Mouse (Mus musculus) limb, embryonic 15.5 days (tissue): ENCODE data around the gene Abhd18. TPM values are rescaled to one million over a fixed set of nuclear protein-coding genes. Genes with fewer than 3 reads are reported as not detected.
"Not testable (repeated sequence)": the region's sequence is repeated elsewhere in the genome, so short reads cannot be mapped to it uniquely, and the experiment has no call there.

ENCODE experiments used
- ATAC-seq: fragments of 200-750 bp; cut with Nextera tagmentation; 2 replicates; pipeline ENCODE4 v1.8.0; 2017; ENCODE audit warnings: low read depth, moderate TSS enrichment; ENCODE audit not compliant: insufficient number of reproducible peaks, low FRiP score, low TSS enrichment
- H3K27ac ChIP-seq: fragments of 300-500 bp; sonication (generic); 2 replicates; pipeline ENCODE4 v1.5.1; 2015; ENCODE audit warnings: moderate library complexity, mild to moderate bottlenecking, inconsistent platforms
- H3K27me3 ChIP-seq: fragments of 300-500 bp; sonication (generic); 2 replicates; pipeline ENCODE4 v1.6.1; 2015; ENCODE audit warnings: inconsistent platforms
- H3K36me3 ChIP-seq: fragments of 300-500 bp; sonication (generic); 2 replicates; pipeline ENCODE4 v1.6.1; 2015; ENCODE audit warnings: inconsistent platforms
- H3K4me1 ChIP-seq: fragments of 300-500 bp; sonication (generic); 2 replicates; pipeline ENCODE4 v1.6.1; 2015; ENCODE audit warnings: inconsistent platforms
- H3K4me2 ChIP-seq: fragments of 300-500 bp; sonication (generic); 2 replicates; pipeline ENCODE4 v1.6.1; 2015; ENCODE audit warnings: mild to moderate bottlenecking, inconsistent platforms
- H3K4me3 ChIP-seq: fragments of 300-500 bp; sonication (generic); 2 replicates; pipeline ENCODE4 v1.5.1; 2015; ENCODE audit warnings: mild to moderate bottlenecking, inconsistent platforms
- H3K9ac ChIP-seq: fragments of 300-500 bp; sonication (generic); 2 replicates; pipeline ENCODE4 v1.6.1; 2015; ENCODE audit warnings: inconsistent platforms
- H3K9me3 ChIP-seq: fragments of 300-500 bp; sonication (generic); 2 replicates; pipeline ENCODE4 v1.6.1; 2016; ENCODE audit warnings: inconsistent platforms
- WGBS: fragments of 180-500 bp; shearing (Covaris S2); methylation state at CpG from one replicate; pipeline ENCODE4 v1.1.7; 2015; 5-methylcytosine and 5-hydroxymethylcytosine counted together
- polyA plus RNA-seq: library from polyadenylated mRNA; unstranded; fragments of >200 nt; fragmentation: Nextera tagmentation; extraction: Ambion mirVana; gene quantifications from 2 replicates; pipeline ENCODE4 v1.2.1, GENCODE M21; 2015

The Abhd18 gene
- polyA plus RNA-seq, 1 experiment from 2014 or later = 9.3 TPM

DNA sequence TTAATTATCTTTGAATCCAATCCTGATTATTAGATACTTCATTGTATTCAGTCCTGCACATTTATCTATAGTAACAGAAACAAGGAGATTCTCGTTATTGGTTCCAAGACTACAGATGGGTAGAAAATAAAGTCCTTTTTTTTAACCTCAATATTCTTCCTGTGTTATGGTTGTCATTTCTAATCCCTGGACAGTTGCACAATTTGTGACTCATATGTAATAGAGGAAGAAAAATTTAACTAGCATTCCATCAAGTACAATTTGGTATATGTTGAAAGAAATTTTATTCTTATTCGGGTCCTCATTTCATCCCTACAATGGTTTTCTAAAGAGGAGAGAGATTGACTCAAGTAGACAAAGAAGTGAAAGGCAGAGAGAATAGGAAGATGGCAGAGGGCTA is 1.2 kb downstream of the Abhd18 start:
- H3K9ac ChIP-seq, H3K4me1 ChIP-seq, H3K4me3 ChIP-seq, ATAC-seq, H3K4me2 ChIP-seq, H3K36me3 ChIP-seq, H3K9me3 ChIP-seq, H3K27me3 ChIP-seq, H3K27ac ChIP-seq: not testable (repeated sequence)
- WGBS = 96% methylated on average over 2 of the region's 2 CpGs

DNA sequence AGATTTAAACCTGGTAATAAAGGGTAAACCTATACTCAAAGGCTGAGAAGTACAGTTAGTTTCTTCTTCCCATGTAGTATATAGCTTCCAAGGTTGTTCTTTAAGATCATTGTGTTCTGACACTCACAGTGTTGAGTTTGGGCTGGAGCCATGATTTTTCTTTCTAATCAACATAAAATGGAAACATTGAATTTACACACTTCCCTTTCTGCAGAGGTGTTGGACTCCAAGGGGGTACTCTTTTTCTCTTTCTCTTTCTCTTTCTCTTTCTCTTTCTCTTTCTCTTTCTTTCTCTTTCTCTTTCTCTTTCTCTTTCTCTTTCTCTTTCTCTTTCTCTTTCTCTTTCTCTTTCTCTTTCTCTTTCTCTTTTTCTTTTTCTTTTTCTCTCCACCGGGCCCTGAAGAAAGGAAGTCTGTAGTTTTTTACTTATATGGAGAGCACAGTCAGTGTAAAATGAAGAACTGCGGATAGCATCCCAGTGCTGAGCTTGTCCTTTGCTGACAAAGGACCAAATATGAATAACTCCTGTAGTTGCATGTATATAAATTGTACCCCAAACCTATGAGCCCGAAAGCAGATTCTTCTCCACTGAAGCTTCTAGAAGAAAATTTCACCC is 6.5 kb downstream of the Abhd18 start:
- H3K4me2 ChIP-seq, H3K9me3 ChIP-seq, H3K4me1 ChIP-seq, H3K27ac ChIP-seq, H3K9ac ChIP-seq, ATAC-seq, H3K27me3 ChIP-seq, H3K4me3 ChIP-seq, H3K36me3 ChIP-seq: not testable (repeated sequence)
- 90% methylated on average over 3 of the region's 3 CpGs for WGBS

DNA sequence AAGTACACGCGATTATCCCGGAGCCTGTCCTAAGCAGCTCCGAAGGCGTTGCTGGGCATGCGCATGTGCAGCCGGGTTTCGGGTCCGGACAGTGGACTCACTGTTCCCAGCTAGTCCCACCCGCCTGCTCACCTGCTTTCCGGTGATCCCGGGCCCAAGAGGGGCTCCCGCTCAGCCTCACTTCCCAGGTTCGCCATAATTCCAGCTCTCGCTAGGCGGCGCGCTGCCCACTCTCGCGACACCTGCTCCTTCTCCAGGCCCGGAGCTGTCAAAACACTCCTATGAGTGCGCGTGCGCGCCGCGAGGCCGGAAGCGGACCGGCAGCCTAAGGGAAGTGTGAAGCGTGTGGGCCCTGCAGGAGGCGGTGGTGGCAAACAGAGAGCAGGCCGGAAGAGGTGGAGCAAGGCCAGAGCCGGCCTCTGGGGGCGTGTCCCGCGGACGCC is 47.1 kb downstream of the Abhd18 start:
- H3K36me3 ChIP-seq, H3K4me1 ChIP-seq, H3K27me3 ChIP-seq, H3K9me3 ChIP-seq: not testable (repeated sequence)
- peak overlapping the region; percentile 48 for H3K4me2 ChIP-seq
- under 1% methylated on average over 38 of the region's 38 CpGs for WGBS
- peak; percentile 99 for ATAC-seq
- H3K27ac ChIP-seq = peak overlapping the region; percentile 75
- peak overlapping the region; percentile 54 for H3K4me3 ChIP-seq
- peak overlapping the region; percentile 42 for H3K9ac ChIP-seq

DNA sequence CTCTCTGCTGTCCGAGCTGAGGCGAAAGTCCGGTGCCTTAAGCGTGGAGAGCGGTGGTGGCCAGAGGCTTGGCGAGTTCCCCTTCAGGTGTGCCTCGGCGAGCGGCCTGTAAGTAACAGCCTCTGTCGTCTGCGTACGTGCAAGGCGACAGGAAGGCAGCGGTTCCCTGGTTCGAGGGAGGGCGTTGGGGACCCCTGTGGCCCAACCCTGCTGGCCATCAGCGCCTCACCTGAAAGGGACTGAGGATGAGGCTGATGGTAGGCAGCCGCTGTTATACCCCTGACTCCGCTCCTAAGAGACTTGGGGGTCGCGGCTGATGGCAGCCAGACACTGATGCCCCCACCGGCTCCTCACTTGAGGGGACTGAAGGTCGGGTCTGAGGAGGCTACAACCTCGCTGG is 47.6 kb downstream of the Abhd18 start:
- Histone ChIP-seq H3K27ac (peak overlapping the region; percentile 12), H3K4me2 (peak overlapping the region; percentile 71), H3K9ac (peak overlapping the region; percentile 47), H3K4me3 (peak overlapping the region; percentile 54)
- not testable (repeated sequence) for H3K36me3 ChIP-seq, H3K27me3 ChIP-seq, H3K4me1 ChIP-seq, ATAC-seq, H3K9me3 ChIP-seq
- WGBS = 2% methylated on average over 22 of the region's 24 CpGs

DNA sequence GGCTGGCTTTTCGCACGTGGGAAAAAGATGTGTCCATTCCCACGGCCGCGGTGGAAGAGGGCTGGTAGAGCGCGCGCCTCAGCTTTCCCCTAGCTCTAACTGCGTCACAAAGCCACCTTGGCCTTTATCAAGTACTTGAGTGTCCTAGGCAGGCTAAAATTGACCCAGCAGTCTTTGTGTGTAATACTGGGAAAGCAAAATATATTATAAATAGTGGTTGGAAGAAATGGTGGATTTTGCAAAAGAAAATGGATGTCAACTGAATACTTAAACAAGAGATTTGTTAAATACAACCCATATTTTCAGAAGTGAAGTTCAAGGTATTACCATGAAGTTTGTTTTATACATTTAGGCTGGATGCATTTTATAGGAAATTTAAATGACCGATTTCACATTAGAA is 55.7 kb downstream of the Abhd18 start, which contains the start of gene 1700034I23Rik:
Gene 1700034I23Rik, minus strand, starts transcription at position 101 of the 400 bp plus-strand sequence.
- not testable (repeated sequence) for H3K36me3 ChIP-seq, H3K4me3 ChIP-seq, H3K27ac ChIP-seq, H3K27me3 ChIP-seq, ATAC-seq, H3K9me3 ChIP-seq, H3K9ac ChIP-seq, H3K4me2 ChIP-seq, H3K4me1 ChIP-seq
- WGBS = 96% methylated on average over 8 of the region's 10 CpGs

DNA sequence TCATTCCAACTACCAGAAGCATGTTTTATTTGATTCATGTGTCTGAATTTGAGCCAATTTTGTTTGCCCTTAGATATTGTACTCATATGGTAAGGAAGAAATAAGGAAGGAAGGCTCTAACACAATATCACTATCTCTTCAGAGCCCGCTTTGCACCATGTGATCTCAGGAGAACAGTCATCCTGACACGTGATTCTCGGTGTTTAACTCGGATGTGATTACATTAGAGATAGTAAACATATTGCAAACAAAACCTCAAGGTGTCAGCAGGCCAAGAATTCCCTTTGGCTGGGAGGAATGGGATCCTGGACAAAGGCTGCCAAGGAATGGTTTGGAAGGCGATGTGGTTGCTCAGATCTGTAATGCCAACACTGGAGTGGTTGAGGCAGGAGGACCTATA is 91.4 kb downstream of the Abhd18 start:
- H3K36me3 ChIP-seq = peaks cover 9% of the 10 kb centered on the region
- no peak overlapping the region for H3K4me2 ChIP-seq
- no peaks in the 10 kb centered on the region for H3K9me3 ChIP-seq
- no peak for ATAC-seq
- no peak overlapping the region for H3K4me3 ChIP-seq
- no peaks in the 10 kb centered on the region for H3K4me1 ChIP-seq
- H3K27me3 ChIP-seq = no peaks in the 10 kb centered on the region
- no peak overlapping the region for H3K27ac ChIP-seq
- no peak overlapping the region for H3K9ac ChIP-seq
- 87% methylated on average over 5 of the region's 5 CpGs for WGBS

DNA sequence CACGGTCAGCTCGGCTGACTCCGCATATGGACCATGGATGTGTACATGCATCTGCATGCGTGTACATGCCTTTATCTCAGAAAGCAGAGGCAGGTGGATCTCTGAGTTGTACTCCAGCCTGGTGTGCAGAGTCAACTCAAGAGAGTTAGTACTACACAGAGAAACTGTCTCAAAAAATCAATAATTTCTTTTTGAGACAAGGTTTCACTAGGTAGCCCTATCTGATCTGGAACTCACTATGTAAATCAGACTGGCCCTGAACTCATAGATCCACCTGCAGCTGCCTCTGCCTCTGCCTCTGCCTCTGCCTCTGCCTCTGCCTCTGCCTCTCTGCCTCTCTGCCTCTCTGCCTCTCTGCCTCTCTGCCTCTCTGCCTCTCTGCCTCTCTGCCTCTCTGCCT is 91.8 kb downstream of the Abhd18 start:
- WGBS = 99% methylated on average over 4 of the region's 4 CpGs
- Histone ChIP-seq H3K27ac (no peak overlapping the region), H3K27me3 (no peaks in the 10 kb centered on the region), H3K4me2 (no peak overlapping the region), H3K4me1 (no peaks in the 10 kb centered on the region), H3K9me3 (no peaks in the 10 kb centered on the region), H3K36me3 (peaks cover 7% of the 10 kb centered on the region), H3K9ac (no peak overlapping the region), H3K4me3 (no peak overlapping the region)
- no peak for ATAC-seq

DNA sequence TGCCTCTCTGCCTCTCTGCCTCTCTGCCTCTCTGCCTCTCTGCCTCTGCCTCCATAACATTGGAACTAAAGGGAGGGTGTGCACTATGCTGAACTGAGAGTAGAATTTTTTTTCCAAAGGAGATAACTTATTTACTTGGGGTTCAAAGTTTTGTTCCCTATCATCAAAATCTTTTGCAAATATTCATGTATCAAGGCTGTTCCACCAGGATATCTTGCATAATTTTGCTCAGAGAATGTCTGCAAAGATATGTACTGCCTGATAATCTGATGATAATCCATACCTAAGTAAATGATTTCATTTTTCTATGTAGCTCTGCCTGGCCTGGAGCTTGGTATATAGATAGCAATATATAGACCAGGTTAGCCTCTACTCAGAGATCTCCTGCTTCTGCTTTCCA is 92.2 kb downstream of the Abhd18 start:
- no peak overlapping the region for H3K4me3 ChIP-seq
- no peaks in the 10 kb centered on the region for H3K4me1 ChIP-seq
- H3K27me3 ChIP-seq = no peaks in the 10 kb centered on the region
- peaks cover 3% of the 10 kb centered on the region; the same call in 1 of the 2 replicates for H3K36me3 ChIP-seq
- H3K9ac ChIP-seq = no peak overlapping the region
- no peak overlapping the region for H3K4me2 ChIP-seq
- no peaks in the 10 kb centered on the region for H3K9me3 ChIP-seq
- H3K27ac ChIP-seq = no peak overlapping the region
- no peak for ATAC-seq

DNA sequence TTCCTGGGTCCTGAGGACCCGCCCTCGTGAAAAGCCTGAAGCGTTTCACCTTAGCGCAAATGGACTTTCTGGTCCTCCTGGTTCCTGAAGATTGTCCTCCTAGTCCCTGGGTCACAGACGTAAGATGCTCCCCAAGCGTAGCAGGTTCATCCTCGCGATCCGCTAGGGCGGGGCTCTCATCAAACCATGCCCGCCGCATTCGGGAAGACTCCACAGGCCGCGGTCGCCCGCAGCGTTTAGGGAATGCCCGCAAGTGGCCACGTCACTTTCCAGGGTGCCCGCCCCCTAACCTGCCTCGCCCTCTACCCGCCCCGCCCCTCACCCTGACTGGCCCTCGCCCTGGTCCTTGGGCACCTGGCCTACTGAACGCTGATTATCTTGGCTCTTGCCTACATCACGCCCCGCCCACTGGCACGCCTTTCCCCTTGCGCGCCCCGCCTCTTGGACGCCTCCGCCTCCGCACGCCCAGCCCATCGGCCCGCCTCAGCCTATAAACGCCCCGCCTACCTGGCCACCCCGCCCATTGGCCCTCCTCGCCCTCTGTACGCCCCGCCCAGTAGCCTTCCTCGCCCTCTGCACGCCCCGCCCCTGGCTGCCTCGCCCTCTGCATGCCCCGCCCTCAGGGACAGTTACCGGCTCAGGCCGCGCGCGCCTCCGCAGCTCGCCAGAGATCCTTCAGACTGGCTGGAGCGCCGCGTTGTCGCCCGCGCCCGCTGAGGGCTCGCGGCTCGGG is 102.6 kb downstream of the Abhd18 start, which contains the start of gene Larp1b:
Gene Larp1b, plus strand, starts transcription at position 659 of the 733 bp plus-strand sequence.
- Histone ChIP-seq H3K4me1 (peaks cover 10% of the 10 kb centered on the region; the same call in 1 of the 2 replicates), H3K27ac (peak within 1 kb of the TSS; percentile 60), H3K4me2 (peak within 1 kb of the TSS; percentile 100), H3K36me3 (no peaks in the 10 kb centered on the region), H3K9me3 (no peaks in the 10 kb centered on the region), H3K9ac (peak within 1 kb of the TSS; percentile 38), H3K4me3 (peak within 1 kb of the TSS; percentile 74), H3K27me3 (peaks cover 14% of the 10 kb centered on the region; the same call in 1 of the 2 replicates)
- under 1% methylated on average over 66 of the region's 66 CpGs for WGBS
- peak; percentile 96 for ATAC-seq

DNA sequence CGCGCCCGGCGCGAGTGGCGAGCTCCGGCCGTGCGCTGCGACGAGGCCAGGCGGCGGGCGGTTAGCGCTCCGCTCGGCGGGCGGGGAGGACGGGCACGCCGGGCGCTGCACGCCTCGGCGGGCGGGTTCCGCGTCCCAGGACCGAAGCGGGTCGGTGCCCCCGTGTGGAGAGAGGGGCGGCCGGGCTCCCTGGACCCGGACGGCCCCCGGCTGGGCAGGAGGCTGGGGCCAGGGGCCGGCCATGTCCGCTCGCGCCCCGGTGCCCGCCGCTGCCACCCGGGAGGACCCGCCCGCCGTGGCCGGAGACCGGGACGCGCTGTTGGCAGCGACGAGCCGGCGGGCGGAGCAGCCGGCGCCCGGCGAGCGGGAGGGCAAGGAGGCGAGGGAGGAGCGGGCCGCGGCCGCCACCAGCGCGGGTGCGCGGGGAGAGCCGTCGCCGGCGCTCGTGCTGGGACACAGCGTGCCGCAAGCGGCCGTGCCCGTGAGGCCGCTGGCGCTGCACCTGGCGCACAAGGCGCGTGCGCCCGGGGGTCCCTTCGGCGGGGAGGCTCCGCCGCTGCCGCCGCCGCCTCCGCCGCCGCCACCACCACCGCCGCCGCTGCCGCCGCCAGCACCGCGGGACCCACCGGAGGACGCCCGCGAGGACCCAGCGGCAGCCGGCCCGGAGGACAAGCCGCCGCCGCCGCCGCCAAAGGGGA is 103.3 kb downstream of the Abhd18 start:
- Histone ChIP-seq H3K4me1 (peaks cover 10% of the 10 kb centered on the region; the same call in 1 of the 2 replicates), H3K36me3 (no peaks in the 10 kb centered on the region), H3K27ac (peak overlapping the region; percentile 60), H3K4me3 (peak overlapping the region; percentile 74), H3K9me3 (no peaks in the 10 kb centered on the region), H3K9ac (peak overlapping the region; percentile 38), H3K4me2 (peak overlapping the region; percentile 100), H3K27me3 (peaks cover 14% of the 10 kb centered on the region; the same call in 1 of the 2 replicates)
- ATAC-seq = peak; percentile 0; the same call in 1 of the 2 replicates
- under 1% methylated on average over 82 of the region's 118 CpGs for WGBS

DNA sequence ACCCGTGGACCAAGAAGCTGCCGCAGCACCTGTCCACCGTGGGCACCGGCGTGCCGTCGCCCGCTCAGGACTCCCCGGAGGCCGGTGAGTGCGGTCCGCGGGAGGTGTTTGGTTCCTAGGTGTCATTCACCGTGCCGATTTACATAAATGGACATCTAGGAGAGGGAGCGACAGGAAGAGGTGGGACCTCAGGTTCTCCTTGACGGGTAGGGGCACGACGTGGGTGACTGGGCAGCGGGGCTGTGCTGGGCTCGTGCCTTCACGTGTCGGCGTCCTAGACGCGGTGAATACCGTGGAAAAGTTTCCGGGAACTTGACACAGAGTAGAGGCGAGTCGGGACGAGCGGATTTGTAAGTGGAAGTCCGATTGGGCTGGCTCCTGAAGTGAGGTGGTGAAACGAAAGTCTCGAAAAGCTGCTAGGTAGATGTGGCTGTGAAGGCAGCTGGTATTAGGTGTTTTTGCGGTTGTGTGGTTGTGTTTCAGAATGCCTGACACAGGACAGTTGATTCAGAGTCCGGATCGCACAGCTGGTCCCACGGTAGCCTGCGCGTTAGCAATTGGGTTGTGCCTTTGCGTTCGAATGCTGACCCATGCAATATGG is 103.9 kb downstream of the Abhd18 start:
- Histone ChIP-seq H3K4me1 (peaks cover 10% of the 10 kb centered on the region; the same call in 1 of the 2 replicates), H3K27me3 (peaks cover 14% of the 10 kb centered on the region; the same call in 1 of the 2 replicates), H3K9me3 (no peaks in the 10 kb centered on the region), H3K4me3 (peak overlapping the region; percentile 74), H3K27ac (no peak overlapping the region), H3K36me3 (no peaks in the 10 kb centered on the region), H3K4me2 (peak overlapping the region; percentile 100), H3K9ac (peak overlapping the region; percentile 38)
- WGBS = under 1% methylated on average over 43 of the region's 43 CpGs
- ATAC-seq = no peak
